Mouse (Mus musculus) kidney, embryonic 15.5 days (tissue): ENCODE measurements around the gene Ddb1. TPM values are rescaled to one million over a fixed set of nuclear protein-coding genes. Genes with fewer than 3 reads are reported as not detected.

Experiments used
- ATAC-seq: fragments of 200-750 bp; cut with Nextera tagmentation; replicated peaks from 2 replicates; pipeline ENCODE4 v1.8.0; 2017; ENCODE audit warnings: moderate TSS enrichment; ENCODE audit not compliant: low FRiP score
- H3K27ac ChIP-seq: fragments of 300-500 bp; sonication (generic); 2 replicates; pipeline ENCODE4 v1.5.1; 2015; ENCODE audit warnings: mild to moderate bottlenecking, inconsistent platforms
- H3K27me3 ChIP-seq: fragments of 300-500 bp; sonication (generic); 2 replicates; pipeline ENCODE4 v1.6.1; 2015; ENCODE audit warnings: inconsistent platforms
- H3K36me3 ChIP-seq: fragments of 300-500 bp; sonication (generic); 2 replicates; pipeline ENCODE4 v1.6.1; 2015; ENCODE audit warnings: inconsistent platforms
- H3K4me1 ChIP-seq: fragments of 300-500 bp; sonication (generic); 2 replicates; pipeline ENCODE4 v1.6.1; 2015; ENCODE audit warnings: inconsistent platforms
- H3K4me2 ChIP-seq: fragments of 300-500 bp; sonication (generic); 2 replicates; pipeline ENCODE4 v1.6.1; 2015; ENCODE audit warnings: moderate library complexity, mild to moderate bottlenecking, inconsistent platforms
- H3K4me3 ChIP-seq: fragments of 300-500 bp; sonication (generic); replicated peaks from 2 replicates; pipeline ENCODE4 v1.5.1; 2015; ENCODE audit warnings: mild to moderate bottlenecking, inconsistent platforms
- H3K9ac ChIP-seq: fragments of 300-500 bp; sonication (generic); 2 replicates; pipeline ENCODE4 v1.6.1; 2015; ENCODE audit warnings: mild to moderate bottlenecking, inconsistent platforms
- H3K9me3 ChIP-seq: fragments of 300-500 bp; sonication (generic); replicated peaks from 2 replicates; pipeline ENCODE4 v1.6.1; 2016; ENCODE audit warnings: inconsistent platforms
- WGBS: fragments of 180-500 bp; shearing (Covaris S2); methylation state at CpG from one replicate; pipeline ENCODE4 v1.1.7; 2015; ENCODE audit warnings: mixed read lengths; 5-methylcytosine and 5-hydroxymethylcytosine counted together
- polyA plus RNA-seq: library from polyadenylated mRNA; unstranded; fragments of >200 nt; fragmentation: Nextera tagmentation; extraction: Ambion mirVana; gene quantifications from 2 replicates; pipeline ENCODE4 v1.2.1, GENCODE M21; 2015

Gene Ddb1
- polyA plus RNA-seq, 1 experiment from 2014 or later, result 368 TPM

- H3K4me3 ChIP-seq, result no peak overlapping the region
- H3K36me3 ChIP-seq, result no peaks in the 10 kb centered on the region
- H3K27ac ChIP-seq, result no peak overlapping the region
- H3K9me3 ChIP-seq, result no peaks in the 10 kb centered on the region
- no peak overlapping the region for H3K4me2 ChIP-seq
- H3K27me3 ChIP-seq, result no peaks in the 10 kb centered on the region
- 56% methylated on average over 9 of the region's 9 CpGs for WGBS
- no peak overlapping the region for H3K9ac ChIP-seq
- H3K4me1 ChIP-seq, result no peaks in the 10 kb centered on the region
- no peak for ATAC-seq
Measured at GRCm38 (mm10) chr19:10671854-10672417, 66.8 kb downstream of the Ddb1 start.

- Histone ChIP-seq H3K9ac (no peak overlapping the region), H3K27ac (no peak overlapping the region), H3K9me3 (no peaks in the 10 kb centered on the region), H3K4me3 (no peak overlapping the region), H3K27me3 (no peaks in the 10 kb centered on the region), H3K4me1 (no peaks in the 10 kb centered on the region), H3K4me2 (no peak overlapping the region), H3K36me3 (no peaks in the 10 kb centered on the region)
- no peak for ATAC-seq
- WGBS, result 55% methylated on average over 1 of the region's 1 CpGs
Measured at GRCm38 (mm10) chr19:10673275-10673674, 68.1 kb downstream of the Ddb1 start.

GRCm38 (mm10) chr19:10676656-10677055 is 71.5 kb downstream of the Ddb1 start:
- H3K9me3 ChIP-seq, result no peaks in the 10 kb centered on the region
- 0 out of 2 replicates have a peak, but pooled peaks cover 5% of the 10 kb centered on the region for H3K27me3 ChIP-seq
- 79% methylated on average over 16 of the region's 16 CpGs for WGBS
- H3K4me3 ChIP-seq, result no peak overlapping the region
- H3K9ac ChIP-seq, result no peak overlapping the region
- no peaks in the 10 kb centered on the region for H3K36me3 ChIP-seq
- H3K27ac ChIP-seq, result no peak overlapping the region
- 0 out of 2 replicates have a peak, but pooled peaks cover 3% of the 10 kb centered on the region for H3K4me1 ChIP-seq
- H3K4me2 ChIP-seq, result no peak overlapping the region
- no peak for ATAC-seq

GRCm38 (mm10) chr19:10677915-10678771 is 73.0 kb downstream of the Ddb1 start, which contains the start of gene Pga5:
TSS of gene Pga5 (minus strand) at chr19:10678071.
- no peak within 1 kb of the TSS for H3K9ac ChIP-seq
- no peak within 1 kb of the TSS for H3K4me2 ChIP-seq
- ATAC-seq, result no peak
- H3K27me3 ChIP-seq, result 0 out of 2 replicates have a peak, but pooled peaks cover 12% of the 10 kb centered on the region
- no peaks in the 10 kb centered on the region for H3K36me3 ChIP-seq
- H3K27ac ChIP-seq, result no peak within 1 kb of the TSS
- no peak within 1 kb of the TSS for H3K4me3 ChIP-seq
- no peaks in the 10 kb centered on the region for H3K9me3 ChIP-seq
- H3K4me1 ChIP-seq, result 0 out of 2 replicates have a peak, but pooled peaks cover 3% of the 10 kb centered on the region
- WGBS, result 41% methylated on average over 6 of the region's 6 CpGs

- H3K27me3 ChIP-seq, result 0 out of 2 replicates have a peak, but pooled peaks cover 12% of the 10 kb centered on the region
- WGBS, result 75% methylated on average over 1 of the region's 1 CpGs
- H3K4me1 ChIP-seq, result 0 out of 2 replicates have a peak, but pooled peaks cover 3% of the 10 kb centered on the region
- no peaks in the 10 kb centered on the region for H3K36me3 ChIP-seq
- no peak overlapping the region for H3K4me2 ChIP-seq
- H3K27ac ChIP-seq, result no peak overlapping the region
- H3K9ac ChIP-seq, result no peak overlapping the region
- H3K9me3 ChIP-seq, result no peaks in the 10 kb centered on the region
- no peak overlapping the region for H3K4me3 ChIP-seq
- ATAC-seq, result no peak
Measured at GRCm38 (mm10) chr19:10678772-10679067, 73.6 kb downstream of the Ddb1 start.

Other genes starting within 250 kb of the Ddb1 start
- gene Syt7, start 216.2 kb upstream of the Ddb1 start, polyA plus RNA-seq, result 1.5 and 2.3 TPM in 2 replicates
- 0.69 and 0.73 TPM in 2 replicates for gene Lrrc10b, start 147.9 kb upstream of the Ddb1 start, polyA plus RNA-seq
- gene Ppp1r32, start 122.4 kb upstream of the Ddb1 start, polyA plus RNA-seq, result not detected in 2 replicates
- gene Cpsf7, start 80.1 kb upstream of the Ddb1 start, polyA plus RNA-seq, result 48.0 and 49.6 TPM in 2 replicates
- gene Sdhaf2, start 79.2 kb upstream of the Ddb1 start, polyA plus RNA-seq, result 59.4 and 61.4 TPM in 2 replicates
- gene Tmem216, start 49.1 kb upstream of the Ddb1 start, polyA plus RNA-seq, result 47.1 and 51.6 TPM in 2 replicates
- 16.6 and 16.7 TPM in 2 replicates for gene Cyb561a3, start 28.2 kb upstream of the Ddb1 start, polyA plus RNA-seq
- 43.2 and 46.9 TPM in 2 replicates for gene Tmem138, start 28.0 kb upstream of the Ddb1 start, polyA plus RNA-seq
- 32.3 and 38.7 TPM in 2 replicates for gene Tkfc, start 327 bp downstream of the Ddb1 start, polyA plus RNA-seq
- gene Vwce, start 28.9 kb downstream of the Ddb1 start, polyA plus RNA-seq, result 3.0 and 3.2 TPM in 2 replicates
- not detected in 2 replicates for gene Pga5, start 72.7 kb downstream of the Ddb1 start, polyA plus RNA-seq
- 29.7 and 31.7 TPM in 2 replicates for gene Vps37c, start 83.4 kb downstream of the Ddb1 start, polyA plus RNA-seq
- gene Cd5, start 133.7 kb downstream of the Ddb1 start, polyA plus RNA-seq, result 0.34 and 0.82 TPM in 2 replicates
- gene Cd6, start 224.7 kb downstream of the Ddb1 start, polyA plus RNA-seq, result 0.26 TPM in 1 of 2 replicates, not detected in the other
- 0.31 and 0.39 TPM in 2 replicates for gene Slc15a3, start 234.4 kb downstream of the Ddb1 start, polyA plus RNA-seq